Mouse (Mus musculus): ENCODE results near the gene Fam78a. TPM values are rescaled to one million over a fixed set of nuclear protein-coding genes. Genes with fewer than 3 reads are reported as not detected.

The Fam78a gene
- polyA plus RNA-seq, 1 experiment from 2014 or later: 3.2 TPM

DNA sequence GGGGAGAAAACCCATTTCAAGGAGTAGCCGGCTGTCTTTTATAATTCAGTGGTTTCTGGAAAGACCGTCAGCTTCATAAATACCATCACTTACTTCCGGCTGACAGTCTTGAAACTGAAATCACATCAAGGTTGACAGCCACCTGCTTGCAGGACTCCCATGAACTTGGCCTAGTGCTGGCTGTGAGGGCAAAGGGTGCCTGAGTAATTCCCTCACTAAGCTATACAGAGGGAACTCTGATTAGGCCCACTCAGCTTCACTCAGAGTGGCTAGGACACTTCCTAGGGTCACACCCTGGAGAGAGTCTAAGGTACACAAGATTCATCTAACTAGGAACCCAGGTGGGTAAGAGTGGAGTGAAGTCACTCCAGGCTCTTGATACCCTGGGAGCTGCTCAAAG, 4.0 kb downstream of the Fam78a start:
- WGBS: 86% methylated on average over 3 of the region's 3 CpGs
- no peaks in the 10 kb centered on the region for H3K9me3 ChIP-seq
- no peak overlapping the region for H3K9ac ChIP-seq
- H3K4me3 ChIP-seq: no peak overlapping the region
- no peaks in the 10 kb centered on the region for H3K36me3 ChIP-seq
- no peak overlapping the region for H3K27ac ChIP-seq
- peaks cover 48% of the 10 kb centered on the region for H3K27me3 ChIP-seq
- H3K4me1 ChIP-seq: peaks cover 21% of the 10 kb centered on the region
- no peak overlapping the region for H3K4me2 ChIP-seq (replicated peaks)
- no peak for ATAC-seq (ENCODE audit: insufficient number of reproducible peaks, insufficient read depth, low FRiP score, low TSS enrichment)

DNA sequence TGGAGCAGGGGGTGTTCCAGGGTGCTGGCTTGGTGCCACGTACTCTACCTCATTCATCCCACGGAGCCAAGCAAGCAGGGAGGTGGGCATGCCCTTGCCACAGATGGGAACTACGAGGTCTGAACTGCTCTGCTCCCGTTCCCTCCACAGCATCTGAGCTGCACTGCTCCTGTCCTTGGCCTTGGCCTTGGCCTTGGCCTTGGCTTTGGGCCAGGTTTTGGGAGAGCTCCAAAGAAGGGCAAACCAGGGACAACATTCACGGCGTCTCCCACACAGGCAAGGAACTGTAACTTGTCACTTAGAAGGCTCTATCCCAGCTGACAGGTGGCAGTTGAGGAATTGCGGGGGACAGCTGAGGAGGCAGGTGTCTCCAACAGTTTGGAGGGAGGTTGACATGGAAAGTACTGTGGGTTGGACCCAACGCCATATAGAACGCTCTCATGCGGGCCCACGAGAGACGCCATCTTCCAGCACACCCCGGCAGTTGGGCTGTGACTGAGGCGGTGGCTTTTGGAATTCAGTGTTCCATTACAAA, 5.4 kb downstream of the Fam78a start:
- no peak for ATAC-seq (ENCODE audit: insufficient number of reproducible peaks, insufficient read depth, low FRiP score, low TSS enrichment)
- Histone ChIP-seq H3K4me3 (no peak overlapping the region), H3K9me3 (no peaks in the 10 kb centered on the region), H3K36me3 (no peaks in the 10 kb centered on the region), H3K4me1 (peaks cover 20% of the 10 kb centered on the region), H3K4me2 (replicated peaks) (no peak overlapping the region; the same call in 1 of the 2 replicates), H3K27me3 (peaks cover 34% of the 10 kb centered on the region), H3K27ac (no peak overlapping the region), H3K9ac (no peak overlapping the region)
- 92% methylated on average over 14 of the region's 14 CpGs for WGBS

DNA sequence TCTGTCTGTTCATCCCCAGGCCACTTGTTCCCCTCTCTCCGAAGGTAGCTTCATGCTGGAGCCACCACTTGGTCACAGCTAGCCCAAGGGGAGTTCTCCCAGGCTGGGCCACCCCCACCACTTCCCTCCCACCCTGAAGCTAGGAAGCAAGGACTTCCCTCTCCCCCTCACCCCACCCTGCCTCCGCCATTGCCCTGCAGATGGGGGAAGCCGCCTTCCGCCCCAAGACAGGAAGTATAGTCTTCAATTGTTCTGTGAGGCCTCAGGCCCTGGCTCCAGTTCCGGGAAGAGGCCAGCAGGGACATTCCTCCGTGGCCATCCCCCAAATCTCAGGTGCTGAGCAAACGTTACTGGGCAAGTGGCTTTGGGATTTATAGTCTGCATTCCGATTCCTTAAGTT, 6.1 kb downstream of the Fam78a start:
- 0 out of 2 replicates have a peak overlapping the region, but pooled peaks have one; percentile 19 for H3K9ac ChIP-seq
- 38% methylated on average over 8 of the region's 8 CpGs for WGBS
- no peak overlapping the region for H3K4me3 ChIP-seq
- H3K4me1 ChIP-seq: peaks cover 13% of the 10 kb centered on the region
- no peak for ATAC-seq (ENCODE audit: insufficient number of reproducible peaks, insufficient read depth, low FRiP score, low TSS enrichment)
- no peak overlapping the region for H3K4me2 ChIP-seq (replicated peaks)
- peaks cover 27% of the 10 kb centered on the region for H3K27me3 ChIP-seq
- H3K36me3 ChIP-seq: no peaks in the 10 kb centered on the region
- 0 out of 2 replicates have a peak overlapping the region, but pooled peaks have one; percentile 46 for H3K27ac ChIP-seq
- H3K9me3 ChIP-seq: no peaks in the 10 kb centered on the region

DNA sequence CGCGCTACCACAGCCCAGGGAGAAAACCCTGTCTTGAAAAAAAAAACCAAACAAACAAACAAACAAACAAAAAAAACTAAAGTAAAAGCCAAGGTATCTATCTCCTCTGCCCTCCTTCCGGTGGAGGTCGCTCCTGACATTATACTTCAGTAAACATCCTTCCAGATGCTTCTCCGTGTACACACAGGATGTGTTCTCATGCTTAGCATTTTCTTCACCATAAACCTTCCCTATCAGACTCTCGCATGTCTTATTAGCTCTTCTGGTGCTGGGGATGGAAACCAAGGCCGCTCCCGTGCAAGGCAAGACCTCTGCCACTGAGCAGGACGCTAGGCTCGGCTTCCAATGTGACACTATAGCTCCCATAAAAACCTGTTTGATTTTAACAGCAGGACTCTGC, 6.9 kb downstream of the Fam78a start:
- Histone ChIP-seq H3K27me3 (peaks cover 19% of the 10 kb centered on the region), H3K4me2 (replicated peaks) (no peak overlapping the region), H3K36me3 (no peaks in the 10 kb centered on the region), H3K4me1 (peaks cover 8% of the 10 kb centered on the region; the same call in 1 of the 2 replicates), H3K27ac (0 out of 2 replicates have a peak overlapping the region, but pooled peaks have one; percentile 46), H3K9ac (no peak overlapping the region), H3K9me3 (no peaks in the 10 kb centered on the region), H3K4me3 (no peak overlapping the region)
- no peak for ATAC-seq (ENCODE audit: insufficient number of reproducible peaks, insufficient read depth, low FRiP score, low TSS enrichment)
- WGBS: 83% methylated on average over 10 of the region's 10 CpGs

DNA sequence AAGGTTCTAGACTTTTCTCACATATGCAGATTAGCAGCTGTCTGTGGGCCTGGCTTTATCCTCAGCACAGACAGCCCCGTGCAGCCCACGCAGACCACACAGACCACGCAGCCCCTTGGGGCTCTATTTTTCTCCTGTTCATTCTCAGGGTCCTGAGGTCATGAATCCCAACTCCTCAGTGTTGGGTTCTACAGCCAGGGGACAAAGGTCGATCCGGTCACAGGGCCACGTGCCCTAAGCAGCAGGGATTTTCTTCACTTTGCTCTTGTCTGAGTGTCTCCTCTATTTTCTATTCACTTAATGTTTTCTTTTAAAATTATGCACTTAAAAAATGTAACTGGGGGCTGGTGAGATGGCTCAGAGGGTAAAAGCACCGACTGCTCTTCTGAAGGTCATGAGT, 9.3 kb downstream of the Fam78a start:
- Histone ChIP-seq H3K4me3 (no peak overlapping the region), H3K9ac (no peak overlapping the region), H3K4me1 (peaks cover 8% of the 10 kb centered on the region; the same call in 1 of the 2 replicates), H3K27me3 (no peaks in the 10 kb centered on the region), H3K27ac (no peak overlapping the region), H3K4me2 (replicated peaks) (no peak overlapping the region), H3K9me3 (no peaks in the 10 kb centered on the region), H3K36me3 (no peaks in the 10 kb centered on the region)
- no peak for ATAC-seq (ENCODE audit: insufficient number of reproducible peaks, insufficient read depth, low FRiP score, low TSS enrichment)
- WGBS: 57% methylated on average over 7 of the region's 7 CpGs

DNA sequence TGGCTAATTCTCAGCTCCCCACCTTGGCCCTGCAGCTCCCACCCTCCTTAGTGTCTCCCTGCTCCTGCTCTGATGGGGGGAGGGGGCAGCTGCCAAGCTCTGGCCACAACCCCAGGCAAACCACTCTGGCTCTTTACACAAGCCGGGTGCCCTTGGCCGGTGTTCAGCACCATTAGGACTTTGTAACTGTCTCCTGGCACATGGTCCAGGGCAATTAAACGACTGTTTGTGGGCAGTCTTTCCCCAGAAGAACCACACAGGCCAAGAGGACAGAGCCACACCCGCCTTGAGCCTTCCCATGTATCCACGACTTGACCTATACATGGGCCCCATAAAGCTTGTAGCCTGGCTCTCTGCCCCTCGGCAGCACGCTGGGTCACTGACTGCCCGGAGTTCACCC, 10.3 kb downstream of the Fam78a start:
- Histone ChIP-seq H3K4me3 (no peak overlapping the region), H3K27me3 (0 out of 2 replicates have a peak, but pooled peaks cover under 1% of the 10 kb centered on the region), H3K4me2 (replicated peaks) (no peak overlapping the region), H3K9me3 (no peaks in the 10 kb centered on the region), H3K4me1 (peaks cover 8% of the 10 kb centered on the region; the same call in 1 of the 2 replicates), H3K9ac (no peak overlapping the region), H3K27ac (no peak overlapping the region), H3K36me3 (no peaks in the 10 kb centered on the region)
- ATAC-seq (ENCODE audit: insufficient number of reproducible peaks, insufficient read depth, low FRiP score, low TSS enrichment): no peak
- WGBS: 69% methylated on average over 8 of the region's 8 CpGs

DNA sequence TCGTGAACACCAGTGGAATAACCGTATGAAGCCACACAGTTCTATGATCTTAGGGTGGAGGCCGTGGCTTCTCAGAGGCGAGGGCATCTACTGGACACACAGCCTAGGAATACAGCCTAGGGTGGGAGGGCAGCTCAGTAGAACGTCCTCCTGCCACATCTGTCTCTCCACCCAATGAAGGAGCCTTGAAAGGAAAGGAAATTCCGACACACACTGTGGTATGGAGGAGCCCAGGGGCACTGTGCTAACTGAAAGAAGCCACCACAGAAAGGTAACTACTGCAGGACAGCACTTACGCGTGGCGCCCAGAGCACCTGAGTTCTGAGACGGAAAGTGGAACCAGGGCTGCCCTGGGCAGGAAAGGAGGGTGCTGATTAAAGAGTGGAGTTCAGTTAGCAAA, 13.9 kb downstream of the Fam78a start:
- Histone ChIP-seq H3K4me2 (replicated peaks) (no peak overlapping the region), H3K9ac (no peak overlapping the region), H3K9me3 (no peaks in the 10 kb centered on the region), H3K27me3 (0 out of 2 replicates have a peak, but pooled peaks cover 4% of the 10 kb centered on the region), H3K4me3 (no peak overlapping the region), H3K27ac (no peak overlapping the region), H3K36me3 (no peaks in the 10 kb centered on the region), H3K4me1 (0 out of 2 replicates have a peak, but pooled peaks cover 10% of the 10 kb centered on the region)
- ATAC-seq (ENCODE audit: insufficient number of reproducible peaks, insufficient read depth, low FRiP score, low TSS enrichment): no peak
- WGBS: 89% methylated on average over 10 of the region's 10 CpGs

DNA sequence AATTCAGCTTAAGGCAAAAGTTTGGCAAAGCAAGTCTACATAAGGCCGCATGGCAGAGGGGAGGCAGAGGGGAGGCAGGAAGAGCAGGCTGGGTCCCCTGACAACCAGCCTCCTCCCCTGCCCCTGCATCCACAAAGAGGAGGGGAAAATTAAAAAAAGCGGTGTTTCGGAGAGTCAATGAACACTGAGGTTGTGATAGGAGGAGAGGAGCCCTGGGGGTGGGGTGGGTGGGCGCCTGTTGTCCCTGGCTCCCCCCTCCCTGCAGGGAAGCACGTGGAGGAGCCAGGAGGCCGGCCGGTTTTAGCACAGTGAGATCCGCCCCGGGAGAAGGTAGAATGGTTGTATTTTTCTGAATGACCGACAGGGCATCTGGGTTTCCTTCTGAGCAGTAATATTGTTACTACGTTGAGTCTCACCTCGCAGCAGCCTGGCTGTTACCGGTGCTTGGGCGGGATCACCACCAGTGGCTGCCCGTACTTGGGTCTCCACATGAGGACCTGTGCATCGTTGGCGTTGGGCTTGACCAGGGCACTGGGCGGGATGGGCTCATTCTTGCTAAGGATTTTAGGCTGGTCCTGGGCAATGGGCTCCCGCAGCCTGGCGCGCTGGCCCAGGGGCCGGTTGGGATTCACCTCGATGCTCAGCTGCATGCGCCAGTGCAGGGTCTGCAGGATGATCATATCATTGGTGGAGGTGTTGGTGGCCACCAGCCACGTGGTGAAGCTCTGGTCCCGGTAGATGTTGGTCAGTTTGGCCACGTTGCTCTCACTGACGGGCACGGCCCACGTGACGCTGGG, 15.6 kb downstream of the Fam78a start:
- no peak overlapping the region for H3K9ac ChIP-seq
- H3K4me2 ChIP-seq (replicated peaks): peak overlapping the region; percentile 34
- WGBS: 54% methylated on average over 31 of the region's 31 CpGs
- H3K36me3 ChIP-seq: no peaks in the 10 kb centered on the region
- 0 out of 2 replicates have a peak, but pooled peaks cover 13% of the 10 kb centered on the region for H3K4me1 ChIP-seq
- ATAC-seq (ENCODE audit: insufficient number of reproducible peaks, insufficient read depth, low FRiP score, low TSS enrichment): no peak
- no peaks in the 10 kb centered on the region for H3K9me3 ChIP-seq
- H3K4me3 ChIP-seq: no peak overlapping the region
- 0 out of 2 replicates have a peak, but pooled peaks cover 4% of the 10 kb centered on the region for H3K27me3 ChIP-seq
- no peak overlapping the region for H3K27ac ChIP-seq

DNA sequence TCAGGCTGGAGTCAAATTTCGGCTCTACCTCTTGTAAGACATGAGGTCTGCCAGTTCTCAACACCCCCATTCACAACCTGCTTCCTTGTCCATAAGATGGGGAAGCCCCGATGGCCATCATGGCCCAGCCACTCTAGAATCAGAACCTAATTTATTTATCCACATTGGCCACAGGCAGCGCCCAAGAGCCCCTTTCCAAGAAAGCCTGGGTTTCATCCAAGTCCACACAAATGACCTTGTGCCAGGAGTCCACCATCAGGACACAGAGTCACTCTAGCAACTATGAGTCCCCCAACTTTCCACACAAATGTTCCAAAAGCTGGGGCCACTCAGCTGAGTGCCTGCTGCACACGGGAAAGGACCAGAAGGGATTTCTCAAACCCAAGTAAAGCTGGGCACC, 18.7 kb downstream of the Fam78a start:
- H3K4me3 ChIP-seq: no peak overlapping the region

DNA sequence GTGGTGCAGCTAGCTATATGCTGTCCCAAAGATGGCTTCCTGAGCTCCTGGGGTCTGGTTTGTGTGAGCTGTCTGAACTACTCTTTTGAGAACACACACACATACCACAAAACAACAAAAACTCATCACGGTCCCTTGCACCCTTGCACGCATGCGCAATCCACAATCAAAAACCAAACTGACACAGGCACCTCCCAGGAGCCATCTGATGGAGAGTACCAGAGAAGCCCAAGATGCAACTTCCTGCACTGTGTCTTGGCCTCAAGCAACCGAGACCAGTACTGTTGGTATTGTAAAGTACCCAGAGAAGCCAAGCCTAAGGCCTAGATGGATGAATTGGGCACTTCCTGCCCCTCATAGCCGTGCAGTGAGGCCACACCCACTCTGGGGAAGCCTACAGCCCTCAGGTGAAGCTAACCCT, 19.3 kb downstream of the Fam78a start:
- H3K4me3 ChIP-seq: no peak overlapping the region
- 0 out of 2 replicates have a peak, but pooled peaks cover 16% of the 10 kb centered on the region for H3K4me1 ChIP-seq
- no peak for ATAC-seq (ENCODE audit: insufficient number of reproducible peaks, insufficient read depth, low FRiP score, low TSS enrichment)
- H3K9me3 ChIP-seq: no peaks in the 10 kb centered on the region
- WGBS: 69% methylated on average over 5 of the region's 5 CpGs
- H3K9ac ChIP-seq: no peak overlapping the region
- H3K27me3 ChIP-seq: 0 out of 2 replicates have a peak, but pooled peaks cover 4% of the 10 kb centered on the region
- H3K4me2 ChIP-seq (replicated peaks): no peak overlapping the region
- no peak overlapping the region for H3K27ac ChIP-seq
- no peaks in the 10 kb centered on the region for H3K36me3 ChIP-seq

More for the DNA sequence above, 18.7 kb downstream of the Fam78a start:
- Histone ChIP-seq H3K27ac (no peak overlapping the region), H3K9ac (no peak overlapping the region), H3K27me3 (0 out of 2 replicates have a peak, but pooled peaks cover 4% of the 10 kb centered on the region), H3K4me2 (replicated peaks) (no peak overlapping the region), H3K9me3 (no peaks in the 10 kb centered on the region), H3K4me1 (0 out of 2 replicates have a peak, but pooled peaks cover 13% of the 10 kb centered on the region), H3K36me3 (no peaks in the 10 kb centered on the region)
- WGBS: 80% methylated on average over 4 of the region's 4 CpGs
- ATAC-seq (ENCODE audit: insufficient number of reproducible peaks, insufficient read depth, low FRiP score, low TSS enrichment): no peak

DNA sequence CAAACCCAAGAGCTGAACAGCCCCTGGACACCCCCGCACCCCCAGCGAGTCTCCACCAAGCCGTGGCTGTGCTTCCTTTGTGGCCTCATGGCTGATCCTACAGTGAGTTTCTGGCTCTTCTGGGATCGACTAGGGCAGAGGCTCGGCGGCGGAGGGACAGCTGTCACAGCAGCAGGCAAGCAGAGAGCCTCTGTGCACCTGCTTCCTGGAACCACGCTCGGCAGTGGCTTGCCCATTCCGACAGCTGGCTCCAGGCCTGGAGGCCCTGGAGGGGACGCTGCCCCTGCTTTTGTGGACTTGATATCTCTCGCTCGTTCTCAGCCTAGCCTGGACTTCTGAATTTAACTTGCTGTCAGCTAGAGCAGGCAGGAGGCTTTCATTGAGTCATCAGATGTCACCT, 19.7 kb downstream of the Fam78a start:
- H3K27ac ChIP-seq: no peak overlapping the region

More for the DNA sequence above, 19.7 kb downstream of the Fam78a start:
- H3K36me3 ChIP-seq: no peaks in the 10 kb centered on the region
- WGBS: 71% methylated on average over 13 of the region's 13 CpGs
- H3K4me3 ChIP-seq: no peak overlapping the region
- H3K27me3 ChIP-seq: 0 out of 2 replicates have a peak, but pooled peaks cover 4% of the 10 kb centered on the region
- H3K4me2 ChIP-seq (replicated peaks): no peak overlapping the region
- no peak overlapping the region for H3K9ac ChIP-seq
- no peak for ATAC-seq (ENCODE audit: insufficient number of reproducible peaks, insufficient read depth, low FRiP score, low TSS enrichment)
- no peaks in the 10 kb centered on the region for H3K9me3 ChIP-seq
- 0 out of 2 replicates have a peak, but pooled peaks cover 19% of the 10 kb centered on the region for H3K4me1 ChIP-seq
